Mouse (Mus musculus) forebrain, embryonic 10.5 days (tissue): ENCODE measurements around the gene Evl. TPM values are rescaled to one million over a fixed set of nuclear protein-coding genes. Genes with fewer than 3 reads are reported as not detected.
A peak's percentile ranks its signal among the peaks of the same experiment; 100 is the strongest.
"Not testable (repeated sequence)": the region's sequence is repeated elsewhere in the genome, so short reads cannot be mapped to it uniquely, and the experiment has no call there.

ENCODE experiments used
- DNase-seq: peaks from one replicate; pipeline ENCODE4 v3.0.0-alpha.2; 2017; ENCODE audit warnings: low spot score; ENCODE audit errors: extremely low spot score
- H3K27ac ChIP-seq: fragments of 300-500 bp; sonication (generic); 2 replicates; pipeline ENCODE4 v1.5.1; 2016; ENCODE audit warnings: mild to moderate bottlenecking
- H3K27me3 ChIP-seq: fragments of 300-500 bp; sonication (generic); 2 replicates; pipeline ENCODE4 v1.6.1; 2016; ENCODE audit warnings: mild to moderate bottlenecking; ENCODE audit not compliant: poor library complexity, severe bottlenecking
- H3K36me3 ChIP-seq: fragments of 300-500 bp; sonication (generic); replicated peaks from 2 replicates; pipeline ENCODE4 v1.6.1; 2016; ENCODE audit warnings: mild to moderate bottlenecking, moderate library complexity
- H3K4me1 ChIP-seq: fragments of 300-500 bp; sonication (generic); 2 replicates; pipeline ENCODE4 v1.6.1; 2016
- H3K4me3 ChIP-seq: fragments of 300-500 bp; sonication (generic); 2 replicates; pipeline ENCODE4 v1.5.1; 2016; ENCODE audit warnings: mild to moderate bottlenecking, moderate library complexity
- H3K9me3 ChIP-seq: fragments of 300-500 bp; sonication (generic); 2 replicates; pipeline ENCODE4 v1.6.1; 2016; ENCODE audit warnings: mild to moderate bottlenecking, moderate library complexity
- WGBS: fragments of 180-500 bp; shearing (Covaris S2); methylation state at CpG from one replicate; pipeline ENCODE4 v1.1.7; 2016; 5-methylcytosine and 5-hydroxymethylcytosine counted together
- polyA plus RNA-seq: library from polyadenylated mRNA; unstranded; fragments of >200 nt; fragmentation: Nextera tagmentation; extraction: Ambion mirVana; gene quantifications from 2 replicates; pipeline ENCODE4 v1.2.1, GENCODE M21; 2016

Gene Evl
- polyA plus RNA-seq = 50.0 and 55.2 TPM in 2 replicates

GRCm38 (mm10) chr12:108554120-108554841 is at the start of gene Evl:
Gene Evl (plus strand): TSS chr12:108554720.
- Histone ChIP-seq H3K27ac (peak within 1 kb of the TSS; percentile 96), H3K36me3 (no peaks in the 10 kb centered on the region), H3K4me1 (peaks cover 65% of the 10 kb centered on the region), H3K9me3 (no peaks in the 10 kb centered on the region), H3K4me3 (peak within 1 kb of the TSS; percentile 98), H3K27me3 (peaks cover 10% of the 10 kb centered on the region)
- WGBS = under 1% methylated on average over 46 of the region's 50 CpGs
- DNase-seq = peak; percentile 98

- Histone ChIP-seq H3K4me1 (peaks cover 12% of the 10 kb centered on the region; the same call in 1 of the 2 replicates), H3K9me3 (no peaks in the 10 kb centered on the region), H3K27ac (no peak overlapping the region), H3K27me3 (no peaks in the 10 kb centered on the region), H3K4me3 (no peak overlapping the region), H3K36me3 (peaks cover 33% of the 10 kb centered on the region)
- DNase-seq = no peak
- 73% methylated on average over 2 of the region's 2 CpGs for WGBS
Measured at GRCm38 (mm10) chr12:108505846-108506245, 48.7 kb upstream of the Evl start.

GRCm38 (mm10) chr12:108507046-108507445 is 47.5 kb upstream of the Evl start:
- peaks cover 12% of the 10 kb centered on the region; the same call in 1 of the 2 replicates for H3K4me1 ChIP-seq
- not testable (repeated sequence) for H3K27me3 ChIP-seq, H3K4me3 ChIP-seq, DNase-seq, H3K9me3 ChIP-seq, H3K27ac ChIP-seq
- 84% methylated on average over 3 of the region's 3 CpGs for WGBS
- H3K36me3 ChIP-seq = peaks cover 38% of the 10 kb centered on the region

- no peak for DNase-seq
- Histone ChIP-seq H3K9me3 (no peaks in the 10 kb centered on the region), H3K27ac (no peak overlapping the region), H3K4me3 (no peak overlapping the region), H3K4me1 (no peaks in the 10 kb centered on the region), H3K27me3 (no peaks in the 10 kb centered on the region), H3K36me3 (peaks cover 51% of the 10 kb centered on the region)
- WGBS = 78% methylated on average over 7 of the region's 7 CpGs
Measured at GRCm38 (mm10) chr12:108510571-108510970, 43.9 kb upstream of the Evl start.

GRCm38 (mm10) chr12:108511009-108511408 is 43.5 kb upstream of the Evl start:
- H3K4me3 ChIP-seq = no peak overlapping the region
- 16% methylated on average over 3 of the region's 3 CpGs for WGBS
- H3K27ac ChIP-seq = no peak overlapping the region
- no peaks in the 10 kb centered on the region for H3K27me3 ChIP-seq
- DNase-seq = no peak
- peaks cover 55% of the 10 kb centered on the region for H3K36me3 ChIP-seq
- no peaks in the 10 kb centered on the region for H3K9me3 ChIP-seq
- no peaks in the 10 kb centered on the region for H3K4me1 ChIP-seq

- 95% methylated on average over 12 of the region's 12 CpGs for WGBS
- Histone ChIP-seq H3K36me3 (peaks cover 89% of the 10 kb centered on the region), H3K4me3 (no peak overlapping the region), H3K4me1 (no peaks in the 10 kb centered on the region), H3K27ac (no peak overlapping the region), H3K27me3 (no peaks in the 10 kb centered on the region), H3K9me3 (no peaks in the 10 kb centered on the region)
- no peak for DNase-seq
Measured at GRCm38 (mm10) chr12:108515464-108515863, 39.1 kb upstream of the Evl start.

GRCm38 (mm10) chr12:108519374-108519773 is 35.1 kb upstream of the Evl start:
- no peaks in the 10 kb centered on the region for H3K27me3 ChIP-seq
- 71% methylated on average over 8 of the region's 8 CpGs for WGBS
- peaks cover 15% of the 10 kb centered on the region; the same call in 1 of the 2 replicates for H3K9me3 ChIP-seq
- DNase-seq = no peak
- H3K4me1 ChIP-seq = no peaks in the 10 kb centered on the region
- H3K27ac ChIP-seq = no peak overlapping the region
- no peak overlapping the region for H3K4me3 ChIP-seq
- peaks cover 99% of the 10 kb centered on the region for H3K36me3 ChIP-seq

- H3K36me3 ChIP-seq = peaks cover 85% of the 10 kb centered on the region
- 62% methylated on average over 8 of the region's 8 CpGs for WGBS
Measured at GRCm38 (mm10) chr12:108529214-108529613, 25.3 kb upstream of the Evl start.

GRCm38 (mm10) chr12:108534484-108534883 is 20.0 kb upstream of the Evl start:
- WGBS = 90% methylated on average over 11 of the region's 11 CpGs

More at GRCm38 (mm10) chr12:108529214-108529613, 25.3 kb upstream of the Evl start:
- peak; percentile 69 for DNase-seq
- Histone ChIP-seq H3K27me3 (no peaks in the 10 kb centered on the region), H3K9me3 (no peaks in the 10 kb centered on the region), H3K27ac (no peak overlapping the region), H3K4me1 (no peaks in the 10 kb centered on the region), H3K4me3 (no peak overlapping the region)

GRCm38 (mm10) chr12:108536461-108536860 is 18.1 kb upstream of the Evl start:
- Histone ChIP-seq H3K27ac (no peak overlapping the region), H3K9me3 (no peaks in the 10 kb centered on the region), H3K4me1 (0 out of 2 replicates have a peak, but pooled peaks cover 2% of the 10 kb centered on the region), H3K4me3 (no peak overlapping the region), H3K27me3 (no peaks in the 10 kb centered on the region), H3K36me3 (peaks cover 81% of the 10 kb centered on the region)
- WGBS = 74% methylated on average over 10 of the region's 10 CpGs
- no peak for DNase-seq

More at GRCm38 (mm10) chr12:108534484-108534883, 20.0 kb upstream of the Evl start:
- DNase-seq = no peak
- no peaks in the 10 kb centered on the region for H3K9me3 ChIP-seq
- H3K27ac ChIP-seq = no peak overlapping the region
- no peaks in the 10 kb centered on the region for H3K27me3 ChIP-seq
- H3K4me3 ChIP-seq = no peak overlapping the region
- H3K4me1 ChIP-seq = no peaks in the 10 kb centered on the region
- peaks cover 94% of the 10 kb centered on the region for H3K36me3 ChIP-seq

GRCm38 (mm10) chr12:108541088-108541487 is 13.4 kb upstream of the Evl start:
- DNase-seq = no peak
- Histone ChIP-seq H3K9me3 (no peaks in the 10 kb centered on the region), H3K27me3 (no peaks in the 10 kb centered on the region), H3K27ac (no peak overlapping the region), H3K4me3 (no peak overlapping the region), H3K4me1 (peaks cover 19% of the 10 kb centered on the region), H3K36me3 (peaks cover 40% of the 10 kb centered on the region)
- 32% methylated on average over 6 of the region's 6 CpGs for WGBS

GRCm38 (mm10) chr12:108546508-108547153 is 7.9 kb upstream of the Evl start:
- Histone ChIP-seq H3K27me3 (no peaks in the 10 kb centered on the region), H3K27ac (peak overlapping the region; percentile 83), H3K4me1 (peaks cover 38% of the 10 kb centered on the region), H3K36me3 (no peaks in the 10 kb centered on the region), H3K4me3 (0 out of 2 replicates have a peak overlapping the region, but pooled peaks have one; percentile 7), H3K9me3 (peaks cover 9% of the 10 kb centered on the region)
- DNase-seq = no peak
- 25% methylated on average over 10 of the region's 10 CpGs for WGBS
